Mouse (Mus musculus) midbrain, postnatal 0 days (tissue): ENCODE results near the gene Gm26992. TPM values are rescaled to one million over a fixed set of nuclear protein-coding genes. Genes with fewer than 3 reads are reported as not detected.

Experiments used
- ATAC-seq: fragments of 200-750 bp; cut with Nextera tagmentation; 2 replicates; pipeline ENCODE4 v1.8.0; 2017; ENCODE audit warnings: moderate number of reproducible peaks, mild to moderate bottlenecking, moderate TSS enrichment, moderate library complexity; ENCODE audit not compliant: low FRiP score
- DNase-seq: peaks from one replicate; pipeline ENCODE4 v3.0.0-alpha.2; 2015; ENCODE audit warnings: low spot score
- H3K27ac ChIP-seq: fragments of 300-500 bp; sonication (generic); 2 replicates; pipeline ENCODE4 v1.5.1; 2014; ENCODE audit warnings: low read depth, mild to moderate bottlenecking, low read length, mixed read lengths
- H3K27me3 ChIP-seq: fragments of 300-500 bp; sonication (generic); 2 replicates; pipeline ENCODE4 v1.6.1; 2014; ENCODE audit warnings: low read length, control low read depth, mixed read lengths; ENCODE audit not compliant: insufficient read depth
- H3K36me3 ChIP-seq: fragments of 300-500 bp; sonication (generic); 2 replicates; pipeline ENCODE4 v1.6.1; 2014; ENCODE audit warnings: low read length, control low read depth, mixed read lengths; ENCODE audit not compliant: insufficient read depth
- H3K4me1 ChIP-seq: fragments of 300-500 bp; sonication (generic); 2 replicates; pipeline ENCODE4 v1.6.1; 2014; ENCODE audit warnings: mild to moderate bottlenecking, control low read depth, antibody characterized with exemption, low read length, mixed read lengths; ENCODE audit not compliant: insufficient read depth
- H3K4me2 ChIP-seq: fragments of 300-500 bp; sonication (generic); 2 replicates; pipeline ENCODE4 v1.6.1; 2014; ENCODE audit warnings: low read depth, mild to moderate bottlenecking, low read length, mixed read lengths; ENCODE audit not compliant: poor library complexity, severe bottlenecking
- H3K4me3 ChIP-seq: fragments of 300-500 bp; sonication (generic); 2 replicates; pipeline ENCODE4 v1.5.1; 2014; ENCODE audit warnings: low read depth, mild to moderate bottlenecking, low read length, moderate library complexity
- H3K9ac ChIP-seq: fragments of 300-500 bp; sonication (generic); replicated peaks from 2 replicates; pipeline ENCODE4 v1.6.1; 2014; ENCODE audit warnings: mild to moderate bottlenecking, low read length, moderate library complexity, mixed read lengths; ENCODE audit not compliant: poor library complexity, severe bottlenecking
- H3K9me3 ChIP-seq: fragments of 300-500 bp; sonication (generic); 2 replicates; pipeline ENCODE4 v1.6.1; 2016; ENCODE audit warnings: low read length, control low read depth
- CTCF ChIP-seq: IDR thresholded peaks from 2 replicates; pipeline ENCODE4 v1.5.1; 2016; ENCODE audit warnings: antibody characterized with exemption, mild to moderate bottlenecking
- WGBS: fragments of 180-500 bp; shearing (Covaris S2); extraction: QIAGEN DNeasy Blood & Tissue Kit; methylation state at CpG from one replicate; pipeline ENCODE4 v1.1.7; 2014; 5-methylcytosine and 5-hydroxymethylcytosine counted together
- polyA plus RNA-seq: library from polyadenylated mRNA; unstranded; fragments of >200 nt; fragmentation: Nextera tagmentation; extraction: Ambion mirVana; gene quantifications from 2 replicates; pipeline ENCODE4 v1.2.1, GENCODE M21; 2015
- total RNA-seq: library from RNA; depleted of rRNA; stranded (reverse); fragments of >200 nt; gene quantifications from 2 replicates; pipeline ENCODE4 v1.2.3, GENCODE M21; 2014

The Gm26992 gene
- total and polyA plus RNA-seq, 2 experiments from 2014 or later: 2.0 TPM; not detected in 1

- Histone ChIP-seq H3K4me3 (no peak overlapping the region), H3K27me3 (no peaks in the 10 kb centered on the region), H3K36me3 (no peaks in the 10 kb centered on the region), H3K9me3 (no peaks in the 10 kb centered on the region), H3K9ac (no peak overlapping the region), H3K4me2 (no peak overlapping the region), H3K27ac (no peak overlapping the region), H3K4me1 (peaks cover 4% of the 10 kb centered on the region; the same call in 1 of the 2 replicates)
- TF ChIP-seq CTCF: no peak
- ATAC-seq: no peak
- DNase-seq: no peak
- WGBS: 73% methylated on average over 2 of the region's 2 CpGs
Measured at GRCm38 (mm10) chrX:103490853-103491252, 69.0 kb downstream of the Gm26992 start.

GRCm38 (mm10) chrX:103492398-103493256 is 70.8 kb downstream of the Gm26992 start:
- 27% methylated on average over 10 of the region's 10 CpGs for WGBS
- Histone ChIP-seq H3K36me3 (no peaks in the 10 kb centered on the region), H3K4me3 (peak overlapping the region; percentile 50; the same call in 1 of the 2 replicates), H3K9me3 (no peaks in the 10 kb centered on the region), H3K4me1 (peaks cover 4% of the 10 kb centered on the region; the same call in 1 of the 2 replicates), H3K4me2 (peak overlapping the region; percentile 51), H3K27ac (peak overlapping the region; percentile 78), H3K27me3 (no peaks in the 10 kb centered on the region), H3K9ac (peak overlapping the region; percentile 44; the same call in 1 of the 2 replicates)
- DNase-seq: no peak
- ATAC-seq: peak; percentile 25; the same call in 1 of the 2 replicates
- TF ChIP-seq CTCF: no peak

GRCm38 (mm10) chrX:103493351-103494173 is 71.8 kb downstream of the Gm26992 start:
- peak overlapping the region; percentile 94 for H3K27ac ChIP-seq
- under 1% methylated on average over 40 of the region's 55 CpGs for WGBS

GRCm38 (mm10) chrX:103499374-103499773 is 77.6 kb downstream of the Gm26992 start:
- Histone ChIP-seq H3K27me3 (no peaks in the 10 kb centered on the region), H3K4me1 (no peaks in the 10 kb centered on the region; the same call in 1 of the 2 replicates), H3K4me2 (no peak overlapping the region), H3K36me3 (peaks cover 3% of the 10 kb centered on the region; the same call in 1 of the 2 replicates), H3K9me3 (no peaks in the 10 kb centered on the region), H3K9ac (no peak overlapping the region), H3K4me3 (no peak overlapping the region), H3K27ac (no peak overlapping the region)
- DNase-seq: no peak
- no peak for TF ChIP-seq CTCF
- no peak for ATAC-seq
- 88% methylated on average over 3 of the region's 3 CpGs for WGBS

More at GRCm38 (mm10) chrX:103493351-103494173, 71.8 kb downstream of the Gm26992 start:
- Histone ChIP-seq H3K9me3 (no peaks in the 10 kb centered on the region), H3K4me1 (peaks cover 4% of the 10 kb centered on the region; the same call in 1 of the 2 replicates), H3K36me3 (no peaks in the 10 kb centered on the region), H3K4me3 (peak overlapping the region; percentile 50), H3K4me2 (peak overlapping the region; percentile 51), H3K27me3 (no peaks in the 10 kb centered on the region), H3K9ac (peak overlapping the region; percentile 84)
- peak; percentile 98 for ATAC-seq
- peak; percentile 92 for DNase-seq
- TF ChIP-seq CTCF: no peak

GRCm38 (mm10) chrX:103500137-103500536 is 78.3 kb downstream of the Gm26992 start:
- ATAC-seq: no peak
- Histone ChIP-seq H3K27me3 (no peaks in the 10 kb centered on the region), H3K4me1 (no peaks in the 10 kb centered on the region; the same call in 1 of the 2 replicates), H3K9me3 (no peaks in the 10 kb centered on the region), H3K4me3 (no peak overlapping the region), H3K9ac (no peak overlapping the region), H3K4me2 (no peak overlapping the region), H3K27ac (no peak overlapping the region), H3K36me3 (peaks cover 3% of the 10 kb centered on the region; the same call in 1 of the 2 replicates)
- TF ChIP-seq CTCF: no peak
- 97% methylated on average over 2 of the region's 2 CpGs for WGBS
- DNase-seq: no peak
